Comparison of ENCODE assay signal across 1 mouse cellular context in the genomic region with DNA sequence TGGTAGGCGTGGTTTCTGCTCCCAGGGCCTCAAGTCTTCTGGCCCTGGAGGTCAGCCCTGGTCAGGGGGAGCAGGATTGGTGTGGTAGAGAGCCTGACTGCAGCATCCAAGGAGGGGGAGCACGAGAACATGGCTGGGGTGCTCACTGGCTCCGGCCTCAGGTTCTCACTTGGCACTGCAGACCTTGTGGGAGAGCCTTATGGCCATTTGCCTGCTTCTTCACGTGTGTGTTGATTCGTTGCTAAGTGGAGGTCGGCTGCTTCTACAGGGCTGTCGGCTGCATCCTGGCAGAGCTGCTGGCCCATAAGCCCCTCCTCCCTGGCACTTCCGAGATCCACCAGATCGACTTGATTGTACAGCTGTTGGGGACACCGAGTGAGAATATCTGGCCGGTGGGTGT. TPM values are rescaled to one million over a fixed set of nuclear protein-coding genes. Genes with fewer than 3 reads are reported as not detected.
"Had no signal": no experiment of that assay in that cellular context is flagged by ENCODE, and none has a peak within 500 bp of the region (broad histone marks: within the 10 kb centered on the region; RNA-seq: fewer than 3 reads in every experiment).

No protein-coding gene starts in this region.

RNA-seq across cellular contexts. Expression of gene Spata33, which starts 17.7 kb away (rescaled TPM):
- total RNA-seq: monocyte, adult 5-6 weeks had no signal
